Mouse (Mus musculus) embryonic facial prominence, embryonic 10.5 days (tissue): ENCODE results near the gene Trim25. TPM values are rescaled to one million over a fixed set of nuclear protein-coding genes. Genes with fewer than 3 reads are reported as not detected.

Source experiments
- DNase-seq: peaks from one replicate; pipeline ENCODE4 v3.0.0-alpha.2; 2017; ENCODE audit warnings: low spot score
- H3K27ac ChIP-seq: fragments of 300-500 bp; sonication (generic); replicated peaks from 2 replicates; pipeline ENCODE4 v1.5.1; 2016; ENCODE audit warnings: mild to moderate bottlenecking
- H3K27me3 ChIP-seq: fragments of 300-500 bp; sonication (generic); replicated peaks from 2 replicates; pipeline ENCODE4 v1.6.1; 2016; ENCODE audit warnings: low read depth, mild to moderate bottlenecking; ENCODE audit not compliant: poor library complexity, severe bottlenecking
- H3K36me3 ChIP-seq: fragments of 300-500 bp; sonication (generic); replicated peaks from 2 replicates; pipeline ENCODE4 v1.6.1; 2016; ENCODE audit warnings: mild to moderate bottlenecking, moderate library complexity
- H3K4me1 ChIP-seq: fragments of 300-500 bp; sonication (generic); 2 replicates; pipeline ENCODE4 v1.6.1; 2016
- H3K4me3 ChIP-seq: fragments of 300-500 bp; sonication (generic); 2 replicates; pipeline ENCODE4 v1.5.1; 2016; ENCODE audit warnings: mild to moderate bottlenecking, moderate library complexity
- H3K9me3 ChIP-seq: fragments of 300-500 bp; sonication (generic); 2 replicates; pipeline ENCODE4 v1.6.1; 2016; ENCODE audit warnings: mild to moderate bottlenecking
- WGBS: fragments of 180-500 bp; shearing (Covaris S2); methylation state at CpG from one replicate; pipeline ENCODE4 v1.1.7; 2016; 5-methylcytosine and 5-hydroxymethylcytosine counted together
- polyA plus RNA-seq: library from polyadenylated mRNA; unstranded; fragments of >200 nt; fragmentation: Nextera tagmentation; extraction: Ambion mirVana; gene quantifications from 2 replicates; pipeline ENCODE4 v1.2.1, GENCODE M21; 2016

Trim25 gene
- polyA plus RNA-seq, 1 experiment from 2014 or later: 2.8 TPM

DNA sequence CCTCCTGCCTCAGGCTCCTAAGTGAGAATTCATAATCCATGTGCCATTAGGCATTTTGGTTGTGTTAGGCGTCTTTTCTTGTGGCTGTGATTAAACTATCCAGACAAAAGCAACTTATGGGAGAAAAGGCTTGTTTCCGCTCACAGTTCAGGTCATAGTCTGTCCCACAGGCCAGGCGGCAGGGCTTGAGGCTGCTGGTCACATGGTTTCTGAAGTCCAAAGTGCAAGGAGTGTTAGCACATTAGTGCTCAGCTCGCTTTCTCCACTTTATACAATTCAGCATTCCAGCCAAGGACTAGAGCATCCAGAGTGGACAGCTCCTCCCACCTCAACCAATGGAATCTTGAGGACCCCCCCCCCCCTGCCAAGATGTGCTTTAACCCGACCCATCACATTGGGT is 13.1 kb downstream of the Trim25 start:
- H3K4me1 ChIP-seq: 0 out of 2 replicates have a peak, but pooled peaks cover 3% of the 10 kb centered on the region
- DNase-seq: no peak
- H3K27ac ChIP-seq: no peak overlapping the region
- WGBS: 84% methylated on average over 5 of the region's 5 CpGs
- no peaks in the 10 kb centered on the region; the same call in 1 of the 2 replicates for H3K36me3 ChIP-seq
- H3K27me3 ChIP-seq: no peaks in the 10 kb centered on the region
- H3K4me3 ChIP-seq: no peak overlapping the region
- no peaks in the 10 kb centered on the region for H3K9me3 ChIP-seq

DNA sequence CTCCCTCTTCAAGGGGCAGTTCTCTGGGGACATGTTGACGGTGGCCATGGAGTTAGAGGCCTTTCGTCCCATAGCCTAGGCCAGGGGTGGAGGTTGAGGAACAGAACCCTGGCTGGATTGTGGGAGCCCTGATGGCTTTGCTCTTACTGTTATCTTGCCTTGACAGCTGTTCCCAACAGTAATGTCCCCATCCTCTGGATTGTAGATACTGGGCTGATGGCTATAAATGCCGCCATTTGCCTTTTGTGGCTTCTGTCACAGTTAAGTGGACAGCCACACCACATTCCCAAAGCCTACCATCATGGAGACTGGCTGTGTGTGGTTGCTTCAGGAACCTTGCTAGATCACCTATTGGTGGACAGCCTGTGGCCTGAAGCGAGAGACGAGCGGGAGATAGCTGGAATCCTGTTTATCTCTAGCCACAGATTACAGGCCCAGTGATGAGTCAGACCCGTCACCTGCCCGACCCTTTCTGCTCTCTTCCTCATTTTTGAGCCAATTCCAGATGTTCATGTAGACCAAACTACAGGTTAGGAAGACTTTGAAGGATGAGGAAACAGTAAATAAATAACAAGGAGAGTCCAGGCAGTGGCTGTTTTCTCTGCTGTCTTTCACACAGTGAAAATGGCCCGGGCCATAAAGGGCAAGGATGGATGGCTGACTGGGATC is 18.5 kb downstream of the Trim25 start:
- H3K27me3 ChIP-seq: no peaks in the 10 kb centered on the region
- H3K4me3 ChIP-seq: no peak overlapping the region
- no peak overlapping the region for H3K27ac ChIP-seq
- no peaks in the 10 kb centered on the region for H3K36me3 ChIP-seq
- DNase-seq: no peak
- H3K4me1 ChIP-seq: no peaks in the 10 kb centered on the region; the same call in 1 of the 2 replicates
- 93% methylated on average over 9 of the region's 9 CpGs for WGBS
- H3K9me3 ChIP-seq: no peaks in the 10 kb centered on the region

GRCm38 (mm10) chr11:89020681-89021305 is 21.6 kb downstream of the Trim25 start:
- Histone ChIP-seq H3K9me3 (no peaks in the 10 kb centered on the region), H3K4me1 (no peaks in the 10 kb centered on the region; the same call in 1 of the 2 replicates), H3K27me3 (no peaks in the 10 kb centered on the region), H3K4me3 (no peak overlapping the region), H3K27ac (no peak overlapping the region), H3K36me3 (no peaks in the 10 kb centered on the region)
- 69% methylated on average over 9 of the region's 9 CpGs for WGBS
- no peak for DNase-seq

- no peak overlapping the region for H3K4me3 ChIP-seq
- no peaks in the 10 kb centered on the region; the same call in 1 of the 2 replicates for H3K4me1 ChIP-seq
- no peak overlapping the region for H3K27ac ChIP-seq
- DNase-seq: no peak
- 90% methylated on average over 7 of the region's 7 CpGs for WGBS
- no peaks in the 10 kb centered on the region for H3K36me3 ChIP-seq
- no peaks in the 10 kb centered on the region for H3K9me3 ChIP-seq
- no peaks in the 10 kb centered on the region for H3K27me3 ChIP-seq
These were observed 22.5 kb downstream of the Trim25 start for GRCm38 (mm10) chr11:89021687-89022086.

DNA sequence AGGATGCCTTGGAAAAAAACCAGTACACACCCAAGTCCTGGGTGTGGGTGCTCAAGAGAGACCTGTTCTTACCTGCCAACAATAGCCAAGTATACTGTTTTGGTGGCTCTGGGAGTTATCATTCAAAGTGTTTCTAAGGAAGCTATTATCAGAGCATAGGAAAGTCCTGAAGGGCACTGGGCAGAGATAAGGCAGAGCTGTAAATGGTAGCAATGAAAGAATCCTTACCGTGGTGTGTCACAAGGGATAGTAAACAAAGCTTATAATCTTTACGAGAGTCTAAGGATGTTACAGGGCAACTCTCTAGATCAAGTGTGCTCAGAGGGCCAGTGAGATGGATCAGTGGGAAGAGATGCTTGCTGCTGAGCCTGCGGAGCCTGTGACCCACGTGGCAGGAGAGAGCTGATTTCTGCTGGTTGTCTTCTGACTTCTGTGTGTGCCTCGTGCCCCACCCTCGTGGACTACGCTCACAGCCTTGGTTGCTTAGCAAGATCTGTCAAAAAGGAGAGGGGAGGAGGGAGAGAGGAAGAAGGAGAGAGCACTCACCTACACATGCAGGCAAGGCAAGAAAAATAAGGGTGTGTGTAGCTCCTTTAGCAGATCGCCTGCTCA is 23.1 kb downstream of the Trim25 start:
- Histone ChIP-seq H3K4me3 (no peak overlapping the region), H3K27me3 (no peaks in the 10 kb centered on the region), H3K36me3 (no peaks in the 10 kb centered on the region), H3K9me3 (no peaks in the 10 kb centered on the region), H3K27ac (no peak overlapping the region), H3K4me1 (no peaks in the 10 kb centered on the region; the same call in 1 of the 2 replicates)
- 73% methylated on average over 8 of the region's 8 CpGs for WGBS
- DNase-seq: no peak

DNA sequence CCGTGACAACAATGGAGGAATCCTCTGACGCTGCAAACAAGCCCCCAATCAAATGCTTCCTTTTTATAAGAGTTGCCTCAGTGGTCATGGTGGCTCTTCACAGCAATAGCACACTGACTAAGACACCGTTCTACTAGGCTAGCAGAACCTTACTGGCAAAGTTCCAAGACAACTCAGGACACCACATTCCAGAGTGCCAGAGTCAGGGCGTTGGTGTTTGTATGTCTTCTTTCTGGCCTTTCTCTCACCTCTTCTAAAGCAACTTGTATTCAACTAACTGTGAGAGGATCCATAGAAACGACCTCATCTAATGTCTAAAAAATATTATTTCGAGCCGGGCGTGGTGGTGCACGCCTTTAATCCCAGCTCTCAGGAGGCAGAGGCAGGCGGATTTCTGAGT is 24.3 kb downstream of the Trim25 start:
- 78% methylated on average over 10 of the region's 10 CpGs for WGBS
- Histone ChIP-seq H3K27ac (no peak overlapping the region), H3K36me3 (no peaks in the 10 kb centered on the region), H3K27me3 (no peaks in the 10 kb centered on the region), H3K4me1 (peaks cover 3% of the 10 kb centered on the region; the same call in 1 of the 2 replicates), H3K9me3 (no peaks in the 10 kb centered on the region), H3K4me3 (no peak overlapping the region)
- no peak for DNase-seq

- 70% methylated on average over 11 of the region's 11 CpGs for WGBS
- no peak for DNase-seq
These were observed 25.2 kb downstream of the Trim25 start for GRCm38 (mm10) chr11:89024181-89024881.

DNA sequence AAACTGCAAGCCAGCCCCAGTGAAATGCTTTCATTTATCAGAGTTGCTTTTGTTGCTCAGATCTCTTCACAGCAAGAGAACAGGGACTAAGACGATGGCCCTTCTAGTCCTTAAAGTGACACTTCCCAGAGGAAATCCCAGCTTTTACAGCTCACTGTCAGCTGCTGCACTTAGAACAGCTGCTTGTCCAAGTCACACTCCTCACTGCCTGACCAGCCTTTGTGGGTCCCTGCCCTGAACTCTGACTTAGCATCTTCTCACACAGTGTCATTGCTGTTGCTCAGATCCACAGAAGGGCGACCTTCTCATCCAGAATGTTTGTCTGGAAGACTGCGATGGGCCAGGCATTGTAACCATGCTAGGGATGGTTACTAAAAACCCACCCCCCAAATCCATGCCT is 26.4 kb downstream of the Trim25 start:
- WGBS: 78% methylated on average over 3 of the region's 3 CpGs
- H3K4me1 ChIP-seq: peaks cover 13% of the 10 kb centered on the region
- no peak overlapping the region for H3K4me3 ChIP-seq
- no peaks in the 10 kb centered on the region for H3K9me3 ChIP-seq
- H3K27me3 ChIP-seq: no peaks in the 10 kb centered on the region
- no peaks in the 10 kb centered on the region for H3K36me3 ChIP-seq
- H3K27ac ChIP-seq: no peak overlapping the region
- DNase-seq: no peak

More at GRCm38 (mm10) chr11:89024181-89024881, 25.2 kb downstream of the Trim25 start:
- Histone ChIP-seq H3K4me3 (no peak overlapping the region), H3K9me3 (no peaks in the 10 kb centered on the region), H3K27me3 (no peaks in the 10 kb centered on the region), H3K27ac (no peak overlapping the region), H3K36me3 (no peaks in the 10 kb centered on the region), H3K4me1 (peaks cover 8% of the 10 kb centered on the region)

DNA sequence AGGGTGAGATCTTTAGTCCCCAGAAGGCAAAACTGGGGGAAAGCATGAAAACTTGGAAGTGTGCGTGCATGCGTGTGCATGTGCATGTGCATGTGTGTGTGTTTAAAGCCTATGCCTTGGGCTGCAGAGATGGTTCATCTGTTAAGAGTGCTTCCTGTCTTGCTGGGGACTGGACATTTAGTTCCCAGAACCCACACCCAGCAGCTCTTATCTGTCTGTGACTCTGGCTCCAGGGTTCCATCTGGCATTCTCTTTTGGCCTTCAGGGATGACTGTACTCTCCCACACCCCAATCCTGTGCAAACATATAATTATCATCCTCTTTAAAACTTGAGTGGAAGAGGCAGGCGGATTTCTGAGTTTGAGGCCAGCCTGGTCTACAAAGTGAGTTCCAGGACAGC is 26.9 kb downstream of the Trim25 start:
- H3K4me1 ChIP-seq: peaks cover 18% of the 10 kb centered on the region
- H3K27me3 ChIP-seq: no peaks in the 10 kb centered on the region
- H3K4me3 ChIP-seq: no peak overlapping the region
- no peak overlapping the region for H3K27ac ChIP-seq
- no peaks in the 10 kb centered on the region for H3K36me3 ChIP-seq
- no peaks in the 10 kb centered on the region for H3K9me3 ChIP-seq
- no peak for DNase-seq
- 97% methylated on average over 3 of the region's 3 CpGs for WGBS

DNA sequence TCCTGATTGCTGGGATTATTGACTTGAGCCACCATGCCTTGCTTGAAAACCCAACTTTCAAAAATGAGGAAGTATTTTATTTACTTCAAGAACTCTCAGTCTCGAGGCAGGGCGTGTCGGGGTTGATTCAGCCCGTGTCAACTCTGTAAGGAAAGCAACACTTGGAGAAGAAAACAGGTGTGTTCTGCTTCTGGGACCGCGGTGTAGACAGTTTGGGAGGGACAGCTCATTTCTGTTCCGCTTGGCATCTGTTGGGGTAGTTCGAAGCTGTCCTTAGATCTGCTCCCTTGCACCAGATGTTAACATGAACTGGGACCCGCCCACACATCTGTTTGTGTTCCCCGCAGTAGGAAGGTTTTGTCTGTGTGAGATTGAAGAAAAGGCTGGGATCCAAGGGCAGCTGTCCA is 28.8 kb downstream of the Trim25 start:
- Histone ChIP-seq H3K9me3 (no peaks in the 10 kb centered on the region), H3K27me3 (no peaks in the 10 kb centered on the region), H3K4me1 (peaks cover 21% of the 10 kb centered on the region), H3K4me3 (no peak overlapping the region), H3K36me3 (no peaks in the 10 kb centered on the region), H3K27ac (no peak overlapping the region)
- 81% methylated on average over 10 of the region's 10 CpGs for WGBS
- DNase-seq: no peak

DNA sequence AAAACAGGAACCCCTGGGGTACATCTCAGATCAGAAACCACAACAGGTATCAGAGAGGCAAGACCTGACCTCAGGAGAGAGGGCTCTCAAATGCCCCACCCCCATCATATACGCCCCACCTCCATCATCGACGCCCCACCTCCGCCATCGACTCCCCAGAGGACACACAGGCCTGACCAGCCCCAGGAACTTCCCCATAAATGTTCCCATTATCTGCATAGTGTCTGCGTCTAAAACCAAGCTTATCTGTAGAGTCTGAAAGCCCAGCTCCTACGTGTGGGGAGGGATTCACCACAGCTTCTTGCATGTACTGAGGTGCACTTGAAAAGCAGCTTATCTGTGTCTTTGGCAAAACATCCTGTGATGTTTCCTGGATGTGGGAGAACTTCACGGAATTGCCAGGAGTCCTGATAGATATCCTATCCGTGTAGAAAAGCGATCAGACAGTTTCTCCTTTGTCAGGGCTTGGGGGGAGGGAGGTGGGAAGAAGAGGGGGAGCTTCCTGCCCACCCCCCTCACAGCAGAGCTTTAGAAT is 29.8 kb downstream of the Trim25 start:
- no peaks in the 10 kb centered on the region for H3K36me3 ChIP-seq
- H3K4me1 ChIP-seq: peaks cover 21% of the 10 kb centered on the region
- no peaks in the 10 kb centered on the region for H3K27me3 ChIP-seq
- H3K9me3 ChIP-seq: no peaks in the 10 kb centered on the region
- no peak for DNase-seq
- WGBS: 53% methylated on average over 10 of the region's 10 CpGs
- H3K27ac ChIP-seq: no peak overlapping the region
- no peak overlapping the region for H3K4me3 ChIP-seq

GRCm38 (mm10) chr11:89030552-89030951 is 31.4 kb downstream of the Trim25 start:
- no peak for DNase-seq
- no peak overlapping the region for H3K4me3 ChIP-seq
- peaks cover 21% of the 10 kb centered on the region for H3K4me1 ChIP-seq
- no peaks in the 10 kb centered on the region for H3K36me3 ChIP-seq
- no peaks in the 10 kb centered on the region for H3K27me3 ChIP-seq
- no peaks in the 10 kb centered on the region for H3K9me3 ChIP-seq
- H3K27ac ChIP-seq: no peak overlapping the region
- 77% methylated on average over 6 of the region's 6 CpGs for WGBS
